Mouse (Mus musculus): ENCODE measurements around the gene Ubtf.
"Not testable (repeated sequence)": the region's sequence is repeated elsewhere in the genome, so short reads cannot be mapped to it uniquely, and the experiment has no call there.

The Ubtf gene

GRCm38 (mm10) chr11:102295598-102296471 lies 23.7 kb downstream of the Ubtf start:
- no peak for DNase-seq (ENCODE audit: low read depth, low spot score)

GRCm38 (mm10) chr11:102294887-102295597 lies 24.5 kb downstream of the Ubtf start:
- DNase-seq (ENCODE audit: low read depth, low spot score) = peak; percentile 65

GRCm38 (mm10) chr11:102294416-102294815 lies 25.1 kb downstream of the Ubtf start:
- no peak for DNase-seq (ENCODE audit: low read depth, low spot score)

GRCm38 (mm10) chr11:102293971-102294370 lies 25.6 kb downstream of the Ubtf start:
- no peak for DNase-seq (ENCODE audit: low read depth, low spot score)

GRCm38 (mm10) chr11:102291051-102291535 lies 28.4 kb downstream of the Ubtf start:
- DNase-seq (ENCODE audit: low read depth, low spot score) = no peak

GRCm38 (mm10) chr11:102290141-102290540 lies 29.4 kb downstream of the Ubtf start:
- DNase-seq (ENCODE audit: low read depth, low spot score) = no peak

GRCm38 (mm10) chr11:102289511-102290100 lies 29.9 kb downstream of the Ubtf start:
- DNase-seq (ENCODE audit: low read depth, low spot score) = no peak

- DNase-seq (ENCODE audit: low read depth, low spot score) = no peak
Measured at GRCm38 (mm10) chr11:102288913-102289312, 30.6 kb downstream of the Ubtf start.

GRCm38 (mm10) chr11:102288027-102288804 lies 31.3 kb downstream of the Ubtf start:
- no peak for DNase-seq (ENCODE audit: low read depth, low spot score)

- no peak for DNase-seq (ENCODE audit: low read depth, low spot score)
Measured at GRCm38 (mm10) chr11:102287485-102287884, 32.1 kb downstream of the Ubtf start.

GRCm38 (mm10) chr11:102285095-102285834 lies 34.3 kb downstream of the Ubtf start:
- no peak for DNase-seq (ENCODE audit: low read depth, low spot score)

GRCm38 (mm10) chr11:102284501-102285094 lies 34.9 kb downstream of the Ubtf start, which contains the start of gene Tmub2:
Tmub2 (plus strand) TSS chr11:102284931.
- DNase-seq (ENCODE audit: low read depth, low spot score) = peak; percentile 98

- no peak for DNase-seq (ENCODE audit: low read depth, low spot score)
Measured at GRCm38 (mm10) chr11:102283922-102284321, 35.6 kb downstream of the Ubtf start.

- not testable (repeated sequence) for DNase-seq (ENCODE audit: low read depth, low spot score)
Measured at GRCm38 (mm10) chr11:102280267-102280666, 39.3 kb downstream of the Ubtf start.

GRCm38 (mm10) chr11:102279595-102279994 lies 39.9 kb downstream of the Ubtf start:
- DNase-seq (ENCODE audit: low read depth, low spot score) = no peak

GRCm38 (mm10) chr11:102277754-102278153 lies 41.8 kb downstream of the Ubtf start:
- no peak for DNase-seq (ENCODE audit: low read depth, low spot score)

- DNase-seq (ENCODE audit: low read depth, low spot score) = no peak
Measured at GRCm38 (mm10) chr11:102276411-102276915, 43.1 kb downstream of the Ubtf start.

GRCm38 (mm10) chr11:102268520-102269244 lies 50.9 kb downstream of the Ubtf start, which contains the start of gene Asb16:
Asb16 (plus strand) TSS chr11:102268743.
- no peak for DNase-seq (ENCODE audit: low read depth, low spot score)

- peak; percentile 62 for DNase-seq (ENCODE audit: low read depth, low spot score)
Measured at GRCm38 (mm10) chr11:102267480-102267879, 52.1 kb downstream of the Ubtf start.

Data from telencephalon, adult 2 months (tissue).